Comparison of ENCODE assay signal across 22 mouse cellular contexts in the genomic region with DNA sequence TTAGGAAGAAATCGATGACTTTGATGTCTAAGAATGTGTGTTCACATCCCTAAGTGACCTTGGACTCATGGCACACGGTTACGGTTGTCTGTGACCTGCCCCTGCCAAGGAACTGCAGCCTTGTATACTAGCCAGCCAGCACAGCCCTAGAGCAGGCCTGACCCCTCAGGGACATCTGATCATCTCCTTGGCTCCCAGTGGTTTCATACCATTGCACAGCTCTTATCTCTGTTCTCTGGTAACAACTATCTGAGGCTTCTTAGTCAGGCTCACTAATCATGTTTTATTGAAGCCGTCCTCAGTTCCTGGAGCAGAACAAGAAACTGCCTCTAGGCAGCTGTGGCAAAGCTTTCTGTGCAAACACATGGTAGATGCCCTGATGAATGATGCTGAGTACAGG.
DNase-seq lines count a peak whose midpoint lies in the region; ATAC-seq lines count a peak whose summit lies in the region.
"Had no signal": no experiment of that assay in that cellular context is flagged by ENCODE, and none has a peak within 500 bp of the region (broad histone marks: within the 10 kb centered on the region; RNA-seq: fewer than 3 reads in every experiment).

No protein-coding gene starts in this region.

- no peaks in the 10 kb centered on the region for H3K27me3 ChIP-seq in kidney, embryonic 14.5 days (ENCODE audit: control insufficient read depth, insufficient read depth, low read length)
- H3K27me3 ChIP-seq: embryonic facial prominence, embryonic 13.5 days; forebrain, embryonic 13.5 days; heart, embryonic 15.5 days; hindbrain, embryonic 13.5 days had no signal

- DNase-seq in kidney, adult 8-10 months = no peak
- peak; percentile 31 for DNase-seq in ovary, adult 18-20 months (ENCODE audit: low spot score)
- DNase-seq in ovary, postnatal 14 days (ENCODE audit: low spot score) = no peak
- peak; percentile 12 for DNase-seq in adrenal gland, postnatal 10 days
- DNase-seq in lung, postnatal 14 days = no peak
- DNase-seq: cerebellum, adult 18-20 months; cerebellum, adult 9-11 months; cerebellum, postnatal 36 days; forebrain, postnatal 0 days; gastrocnemius, postnatal 14 days; heart, adult 2 months; heart, postnatal 14 days had no signal

- no peaks in the 10 kb centered on the region for H3K4me1 ChIP-seq in kidney, embryonic 14.5 days (ENCODE audit: control insufficient read depth, insufficient read depth, low read length)
- H3K4me1 ChIP-seq: embryonic facial prominence, embryonic 13.5 days; forebrain, embryonic 13.5 days; heart, embryonic 15.5 days; hindbrain, embryonic 13.5 days had no signal

- 34% methylated on average over 4 of the region's 4 CpGs for WGBS in kidney, embryonic 14.5 days

- H3K9ac ChIP-seq in kidney, embryonic 14.5 days (ENCODE audit: low read depth, low read length) = no peak overlapping the region
- H3K9ac ChIP-seq: embryonic facial prominence, embryonic 13.5 days; forebrain, embryonic 13.5 days; forebrain, postnatal 0 days; heart, embryonic 15.5 days; hindbrain, embryonic 13.5 days had no signal

- no peaks in the 10 kb centered on the region for H3K36me3 ChIP-seq in kidney, embryonic 14.5 days (ENCODE audit: control insufficient read depth, insufficient read depth, low read length)
- H3K36me3 ChIP-seq: embryonic facial prominence, embryonic 13.5 days; heart, embryonic 15.5 days; hindbrain, embryonic 13.5 days had no signal

- H3K4me2 ChIP-seq in kidney, embryonic 14.5 days (replicated peaks; ENCODE audit: low read depth, low read length) = no peak overlapping the region
- H3K4me2 ChIP-seq: embryonic facial prominence, embryonic 13.5 days; forebrain, embryonic 13.5 days; heart, embryonic 11.5 days; heart, embryonic 15.5 days; hindbrain, embryonic 13.5 days had no signal

- no peaks in the 10 kb centered on the region for H3K9me3 ChIP-seq in kidney, embryonic 14.5 days (ENCODE audit: control insufficient read depth, low read length)
- H3K9me3 ChIP-seq: embryonic facial prominence, embryonic 13.5 days; forebrain, embryonic 13.5 days; heart, embryonic 15.5 days; hindbrain, embryonic 13.5 days had no signal

- peak; percentile 64; the same call in 1 of the 2 replicates for ATAC-seq in kidney, embryonic 14.5 days (ENCODE audit: low FRiP score, low TSS enrichment)
- no peak for ATAC-seq in cerebellum, adult (ENCODE audit: insufficient number of reproducible peaks, low FRiP score, low TSS enrichment)
- ATAC-seq: activated CD4-positive, CD25-positive, alpha-beta regulatory T cell, adult 4 months; forebrain, embryonic 13.5 days; forebrain, postnatal 0 days; hindbrain, postnatal 0 days; Patski had no signal

- no peak overlapping the region for H3K4me3 ChIP-seq in kidney, embryonic 14.5 days (ENCODE audit: low read length)
- H3K4me3 ChIP-seq: embryonic facial prominence, embryonic 13.5 days; forebrain, embryonic 13.5 days; heart, adult 2 months; heart, embryonic 15.5 days; hindbrain, embryonic 13.5 days had no signal

- no peak overlapping the region for H3K27ac ChIP-seq in kidney, embryonic 14.5 days (ENCODE audit: low read depth, low read length)
- H3K27ac ChIP-seq: embryonic facial prominence, embryonic 13.5 days; forebrain, embryonic 13.5 days; heart, adult 2 months; heart, embryonic 15.5 days; hindbrain, embryonic 13.5 days; hindbrain, postnatal 0 days had no signal

Comparison
In these comparisons a context has a peak if more than half of its experiments do, and no peak if none do; other contexts are left out.
1. DNase-seq: peak in ovary, adult 18-20 months (single experiment) and adrenal gland, postnatal 10 days (single experiment); none in kidney, adult 8-10 months (0 of 2), ovary, postnatal 14 days (single experiment) and lung, postnatal 14 days (single experiment).